Mouse (Mus musculus): Measurements from ENCODE around the gene Tgm3.

DNA sequence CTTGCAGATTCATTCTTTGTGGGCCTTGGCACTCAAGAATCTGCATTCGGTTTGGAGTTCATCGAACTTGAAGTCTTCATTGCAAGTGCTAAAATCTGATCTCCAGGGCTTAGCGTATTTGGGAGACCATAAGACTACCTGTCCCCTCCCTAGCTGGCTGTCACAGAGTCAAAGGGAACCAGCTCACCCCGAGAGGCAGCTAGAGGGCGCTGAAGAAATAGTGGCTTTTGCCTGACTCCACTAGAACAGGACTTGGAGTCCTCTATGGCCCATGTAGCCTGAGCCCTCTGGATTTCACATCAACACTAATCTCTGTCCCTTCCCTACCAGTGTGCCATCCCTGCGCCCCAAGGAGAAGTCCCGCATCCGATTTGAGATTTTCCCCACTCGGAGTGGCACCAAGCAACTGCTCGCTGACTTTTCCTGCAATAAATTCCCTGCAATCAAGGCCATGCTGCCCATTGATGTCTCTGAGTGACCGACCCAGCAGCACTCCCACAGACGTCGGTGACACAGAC lies 35.8 kb downstream of the Tgm3 start:
- TF ChIP-seq POLR2A (IDR thresholded peaks at IDR 0.05; ENCODE audit: insufficient read length, low read depth) (no peak), E2F4 (IDR thresholded peaks at IDR 0.05; ENCODE audit: insufficient read depth) (no peak), POLR2AphosphoS2 (IDR thresholded peaks at IDR 0.05; ENCODE audit: insufficient read length, low read depth) (no peak), REST (IDR thresholded peaks at IDR 0.05; ENCODE audit: insufficient read depth, insufficient read length) (no peak), TCF12 (IDR thresholded peaks at IDR 0.05; ENCODE audit: insufficient read depth, poor library complexity, severe bottlenecking) (no peak), USF1 (IDR thresholded peaks at IDR 0.05; ENCODE audit: low read depth) (no peak), CEBPB (IDR thresholded peaks at IDR 0.05; ENCODE audit: insufficient read depth, poor library complexity, severe bottlenecking) (no peak)
